Mouse (Mus musculus) left cerebral cortex, postnatal 36 days (tissue): ENCODE results near the gene Fam151b. TPM values are rescaled to one million over a fixed set of nuclear protein-coding genes. Genes with fewer than 3 reads are reported as not detected.
A peak's percentile ranks its signal among the peaks of the same experiment; 100 is the strongest.

Experiments
- DNase-seq, 2 experiments: peaks; one replicate each; pipeline ENCODE4 v3.0.0; 2021 to 2022; ENCODE audit warnings: low spot score in 2 of 2, mixed read lengths in 1 of 2
- intact Hi-C: fragments of 180-260 bp; cut with DNase I; formaldehyde crosslinking; loops from one replicate; pipeline ENCODE4 v1.15.1; 2025
- total RNA-seq, 2 experiments: library from RNA; stranded (reverse); gene quantifications; 2 replicates each; pipeline ENCODE4 v1.2.3; 2021

Fam151b gene
- total RNA-seq, 2 experiments from 2014 or later = 12.0 to 12.2 TPM

GRCm38 (mm10) chr13:92425758-92426264 lies 58.0 kb downstream of the Fam151b start, which contains the start of gene Ankrd34b:
Ankrd34b (plus strand) TSS chr13:92425896.
- intact Hi-C loops = loop anchor here (5.0 kb wide), 1 partner anchor 69 kb away; the partner anchor contains the start of gene Msh3

GRCm38 (mm10) chr13:92423711-92424110 lies 60.1 kb downstream of the Fam151b start:
- intact Hi-C loops = no loop called here
- DNase-seq = no peak

More at GRCm38 (mm10) chr13:92425758-92426264, 58.0 kb downstream of the Fam151b start, which contains the start of gene Ankrd34b:
- DNase-seq = peak; percentile 49 to 72

- intact Hi-C loops = no loop called here
- no peak for DNase-seq
These were observed 64.2 kb downstream of the Fam151b start for GRCm38 (mm10) chr13:92419630-92420029.

- DNase-seq = no peak
- intact Hi-C loops = no loop called here
These were observed 73.3 kb downstream of the Fam151b start for GRCm38 (mm10) chr13:92410486-92410885.

- no peak for DNase-seq
- intact Hi-C loops = no loop called here
These were observed 80.3 kb downstream of the Fam151b start for GRCm38 (mm10) chr13:92403496-92403895.

GRCm38 (mm10) chr13:92402063-92402462 lies 81.8 kb downstream of the Fam151b start:
- intact Hi-C loops = no loop called here
- DNase-seq = no peak

Other genes starting within 250 kb of the Fam151b start
- gene Gm20379, start 178.0 kb downstream of the Fam151b start, total RNA-seq = not detected
- 1 to 10 TPM; 1.6 to 1.7 TPM for gene Dhfr, start 129.3 kb downstream of the Fam151b start, total RNA-seq
- gene Msh3, start 129.0 kb downstream of the Fam151b start, total RNA-seq = 10 to 100 TPM; 19.0 to 25.1 TPM
- gene Ankrd34b, start 58.1 kb downstream of the Fam151b start, total RNA-seq = 10 to 100 TPM; 17.4 to 17.8 TPM
- gene Zfyve16, start 46.9 kb upstream of the Fam151b start, total RNA-seq = 10 to 100 TPM; 14.6 to 18.8 TPM
- gene Spz1, start 92.2 kb upstream of the Fam151b start, total RNA-seq = not detected
- gene Serinc5, start 127.1 kb upstream of the Fam151b start, total RNA-seq = 10 to 100 TPM; 62.4 to 69.0 TPM